ENCODE assay signal across 8 mouse cellular contexts in the genomic region with DNA sequence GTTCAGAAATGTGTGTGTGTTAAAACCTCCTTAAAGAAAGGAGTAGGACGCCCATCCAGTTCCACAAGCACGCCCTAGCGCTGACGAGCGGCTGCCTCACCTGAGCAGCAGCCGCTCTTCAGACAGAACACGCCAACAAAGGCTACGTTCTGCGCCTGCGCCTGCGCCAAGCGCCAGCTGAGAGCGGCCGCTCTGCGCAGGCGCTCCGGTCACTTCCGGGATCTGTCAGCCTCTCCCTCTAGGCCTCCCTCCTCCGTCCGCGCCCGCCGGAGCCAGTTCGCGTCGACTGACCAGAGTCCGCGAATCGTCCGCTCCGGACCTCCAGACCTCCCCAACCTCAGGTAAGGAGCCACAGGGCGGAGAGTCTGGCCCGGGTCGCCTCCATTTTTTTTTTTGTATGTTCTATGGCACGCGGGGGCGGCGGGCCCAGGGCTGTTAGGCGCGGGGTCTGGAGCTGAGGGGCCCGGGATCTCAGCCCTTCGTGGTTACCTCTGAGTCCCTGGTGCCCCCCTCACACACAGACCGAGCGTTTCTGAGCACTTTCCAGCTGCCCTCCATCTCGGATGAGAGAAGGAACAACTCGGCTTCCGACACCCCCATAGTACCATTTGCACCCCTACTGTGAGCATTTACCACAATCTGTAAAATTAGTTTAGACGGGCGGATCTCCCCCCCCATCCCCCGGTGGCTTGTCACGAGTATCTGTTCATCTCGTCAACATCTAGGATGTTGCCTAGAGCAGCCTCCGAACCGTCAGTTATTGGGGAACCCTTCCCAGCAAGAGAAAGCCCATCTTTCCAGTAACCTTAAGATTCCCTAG. TPM values are rescaled to one million over a fixed set of nuclear protein-coding genes. Genes with fewer than 3 reads are reported as not detected.
A peak's percentile ranks its signal among the peaks of the same experiment; 100 is the strongest.
DNase-seq lines count a peak whose midpoint lies in the region; ATAC-seq and TF ChIP-seq lines count a peak whose summit lies in the region.

A gene (plus strand): TSS at position 199 of the 820 bp plus-strand sequence.
A gene (minus strand): TSS at position 399 of the 820 bp plus-strand sequence.

- peak; percentile 90 for DNase-seq in ES-CJ7 (ENCODE audit: low read depth, low spot score)
- DNase-seq in cerebellum, adult 11 months = peak; percentile 93
- DNase-seq in heart, postnatal 25 days (ENCODE audit: low spot score) = peak; percentile 83
- DNase-seq in layer of hippocampus, adult 18-20 months (ENCODE audit: low spot score in 2 of 2) = peak; percentile 82 to 93
- peak; percentile 88 for DNase-seq in lung, adult 2 months
- peak; percentile 88 to 89 for DNase-seq in thymus, adult 18-20 months

- H3K27ac ChIP-seq in forebrain, embryonic 15.5 days (replicated peaks) = peak within 1 kb of the TSS; percentile 91

- peak; percentile 84 for TF ChIP-seq POLR2A in lung, adult 2 months (IDR thresholded peaks at IDR 0.05; ENCODE audit: borderline replicate concordance, extremely low read depth, low read depth, low read length)

- peak; percentile 98 for ATAC-seq in forebrain, embryonic 15.5 days (replicated peaks)
- ATAC-seq in neutrophil, adult 5-6 weeks (ENCODE audit: extremely low read depth, insufficient number of reproducible peaks, low FRiP score, poor library complexity, severe bottlenecking) = peak; percentile 92

- TF ChIP-seq CTCF in lung, adult 2 months (IDR thresholded peaks at IDR 0.05; ENCODE audit: insufficient read depth, low read length) = no peak

- intact Hi-C loops in heart, postnatal 25 days (cut with DNase I) = loop anchor here (1.0 to 2.0 kb wide), 2 partner anchors 31 to 54 kb away; a partner anchor contains a TSS

- WGBS in forebrain, embryonic 15.5 days = 1% methylated on average over 54 of the region's 54 CpGs
- under 1% methylated on average over 54 of the region's 54 CpGs for WGBS in lung, adult 2 months

- H3K36me3 ChIP-seq in forebrain, embryonic 15.5 days = 0 out of 2 replicates have a peak, but pooled peaks cover 4% of the 10 kb centered on the region

- H3K4me2 ChIP-seq in forebrain, embryonic 15.5 days (replicated peaks) = peak within 1 kb of the TSS; percentile 85

- H3K9ac ChIP-seq in forebrain, embryonic 15.5 days (replicated peaks) = peak within 1 kb of the TSS; percentile 90

- peak within 1 kb of the TSS; percentile 71 for H3K4me3 ChIP-seq in forebrain, embryonic 15.5 days
- peak within 1 kb of the TSS; percentile 95 for H3K4me3 ChIP-seq in lung, adult 2 months (replicated peaks; ENCODE audit: extremely low read depth, low read depth, low read length)

- peaks cover 11% of the 10 kb centered on the region for H3K4me1 ChIP-seq in forebrain, embryonic 15.5 days
- H3K4me1 ChIP-seq in lung, adult 2 months (ENCODE audit: control insufficient read depth, insufficient read depth, low read length) = peaks cover 3% of the 10 kb centered on the region; the same call in 1 of the 2 replicates

- no peaks in the 10 kb centered on the region for H3K9me3 ChIP-seq in forebrain, embryonic 15.5 days

- no peaks in the 10 kb centered on the region for H3K27me3 ChIP-seq in forebrain, embryonic 15.5 days

RNA-seq across cellular contexts. Expression of the first gene that starts in this region (rescaled TPM):
- polyA plus RNA-seq in forebrain, embryonic 15.5 days (2015; fragmentation: Nextera tagmentation; extraction: Ambion mirVana) = 246 and 258 TPM in 2 replicates
- 10 to 100 TPM; 56.8 to 68.1 TPM for total RNA-seq in heart, postnatal 25 days (2021)
- total RNA-seq in layer of hippocampus, adult 18-20 months (2021) = 100 to 1,000 TPM; 254 to 263 TPM
- polyA plus RNA-seq in lung, adult 2 months (2012; rRNA removed) = 117 and 135 TPM in 2 replicates
- total RNA-seq in neutrophil, adult 5-6 weeks (2017) = 71.2 and 79.7 TPM in 2 replicates

RNA-seq across cellular contexts. Expression of the second gene that starts in this region (rescaled TPM):
- not detected in 2 replicates for polyA plus RNA-seq in forebrain, embryonic 15.5 days (2015; fragmentation: Nextera tagmentation; extraction: Ambion mirVana)
- total RNA-seq in heart, postnatal 25 days (2021) = not detected
- not detected for total RNA-seq in layer of hippocampus, adult 18-20 months (2021)
- not detected in 2 replicates for polyA plus RNA-seq in lung, adult 2 months (2012; rRNA removed)
- not detected in 2 replicates for total RNA-seq in neutrophil, adult 5-6 weeks (2017)

Comparison
In these comparisons a context has a peak if more than half of its experiments do, and no peak if none do; other contexts are left out.
1. Peak in every context shown above with its lines: DNase-seq, ATAC-seq, H3K4me3 ChIP-seq and H3K27ac ChIP-seq.